In genomic region chr17:78592409-78592808, GRCm38 (mm10) we compare ENCODE assay signal across 8 mouse cellular contexts.
A peak's percentile ranks its signal among the peaks of the same experiment; 100 is the strongest.
DNase-seq lines count a peak whose midpoint lies in the region; ATAC-seq and TF ChIP-seq lines count a peak whose summit lies in the region.

No protein-coding gene starts in this region.

- intact Hi-C loops in heart, postnatal 25 days (cut with DNase I): no loop called here

- no peak for ATAC-seq in hindbrain, embryonic 14.5 days (ENCODE audit: low FRiP score)

- H3K9ac ChIP-seq in hindbrain, embryonic 14.5 days: no peak overlapping the region

- 52% methylated on average over 12 of the region's 12 CpGs for WGBS in spleen, adult 2 months
- 57% methylated on average over 12 of the region's 12 CpGs for WGBS in hindbrain, embryonic 14.5 days

- no peak for TF ChIP-seq POLR2A in spleen, adult 2 months (IDR thresholded peaks at IDR 0.05; ENCODE audit: low read depth, low read length)

- no peak overlapping the region for H3K27ac ChIP-seq in spleen, adult 2 months (ENCODE audit: insufficient read depth, low read length)
- no peak overlapping the region for H3K27ac ChIP-seq in hindbrain, embryonic 14.5 days

- H3K4me3 ChIP-seq in spleen, adult 2 months (ENCODE audit: extremely low read depth, insufficient read depth, insufficient read length): no peak overlapping the region
- no peak overlapping the region for H3K4me3 ChIP-seq in hindbrain, embryonic 14.5 days (replicated peaks; ENCODE audit: low read length)

- H3K4me1 ChIP-seq in spleen, adult 2 months (ENCODE audit: control insufficient read depth, insufficient read depth, insufficient read length): no peaks in the 10 kb centered on the region
- H3K4me1 ChIP-seq in hindbrain, embryonic 14.5 days (replicated peaks; ENCODE audit: control insufficient read depth, insufficient read depth, low read length): no peaks in the 10 kb centered on the region

- no peaks in the 10 kb centered on the region for H3K27me3 ChIP-seq in spleen, adult 2 months (ENCODE audit: control insufficient read depth, insufficient read depth, low read length)
- no peaks in the 10 kb centered on the region for H3K27me3 ChIP-seq in hindbrain, embryonic 14.5 days (ENCODE audit: control insufficient read depth, insufficient read depth, low read length)

- H3K9me3 ChIP-seq in hindbrain, embryonic 14.5 days (ENCODE audit: control insufficient read depth, low read length): no peaks in the 10 kb centered on the region

- peak; percentile 16; the same call in 1 of the 2 replicates for TF ChIP-seq CTCF in spleen, adult 2 months (IDR thresholded peaks at IDR 0.05; ENCODE audit: extremely low read depth, insufficient read depth, insufficient read length, insufficient replicate concordance)

- H3K36me3 ChIP-seq in spleen, adult 2 months (ENCODE audit: control insufficient read depth, insufficient read depth, low read length): no peaks in the 10 kb centered on the region
- no peaks in the 10 kb centered on the region for H3K36me3 ChIP-seq in hindbrain, embryonic 14.5 days (replicated peaks; ENCODE audit: control insufficient read depth, insufficient read depth)

- H3K4me2 ChIP-seq in hindbrain, embryonic 14.5 days (replicated peaks): no peak overlapping the region

- peak; percentile 58 for DNase-seq in heart, postnatal 4 days
- DNase-seq in heart, postnatal 25 days (ENCODE audit: low spot score): no peak
- peak in 1 of 2 experiments; percentile 10 for DNase-seq in spleen, adult 2 months (ENCODE audit: low read depth in 1 of 2, low spot score in 2 of 2)
- no peak for DNase-seq in spleen, postnatal 36 days (ENCODE audit: low spot score in 2 of 2)
- DNase-seq in c-Kit-positive CD71-positive TER-119-positive erythroid progenitor cells, embryonic 14.5 days (ENCODE audit: low spot score): peak; percentile 62
- peak; percentile 54 for DNase-seq in lung, postnatal 10 days
- no peak for DNase-seq in Muller cell, postnatal 12 days (ENCODE audit: inconsistent ontology term)
- no peak for DNase-seq in hindbrain, embryonic 14.5 days (ENCODE audit: low spot score)

Comparison
In these comparisons a context has a peak if more than half of its experiments do, and no peak if none do; other contexts are left out.
1. DNase-seq: peak in heart, postnatal 4 days (single experiment), c-Kit-positive CD71-positive TER-119-positive erythroid progenitor cells, embryonic 14.5 days (single experiment) and lung, postnatal 10 days (single experiment); none in heart, postnatal 25 days (single experiment), spleen, postnatal 36 days (0 of 2), Muller cell, postnatal 12 days (single experiment) and hindbrain, embryonic 14.5 days (single experiment).